Mouse (Mus musculus) forelimb bud, embryonic 11.5 days (tissue): ENCODE measurements at regions not wholly inside any gene's neighbourhood (a gene's known extent, or its start where the extent isn't known, plus 50 kb on each side); places are given as distances from the start of the nearest gene placed in this dataset.

Experiments used
- DNase-seq: peaks from one replicate; pipeline ENCODE4 v3.0.0-alpha.2; 2012; ENCODE audit warnings: low read depth, low spot score

DNA sequence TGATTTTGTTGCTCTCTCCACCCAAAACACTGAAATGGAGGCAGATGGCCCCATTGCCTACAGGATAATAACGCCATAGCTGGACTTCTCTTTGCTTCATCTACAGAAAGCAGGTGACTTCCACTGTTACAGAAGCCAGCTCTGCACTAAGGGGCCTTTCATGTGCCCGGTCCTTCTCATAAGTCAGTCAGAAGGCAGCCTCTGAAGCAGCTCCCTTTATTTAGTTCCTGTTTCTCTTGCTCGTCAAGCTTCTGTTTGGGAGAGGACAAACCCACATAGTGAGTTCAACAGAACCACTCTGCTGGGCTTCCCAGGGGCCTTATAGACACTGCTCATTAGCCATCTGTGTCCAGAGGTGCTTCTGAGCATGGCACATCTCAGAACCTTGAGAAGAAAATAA is 205.1 kb upstream of the Hhip start:
- no peak for DNase-seq

DNA sequence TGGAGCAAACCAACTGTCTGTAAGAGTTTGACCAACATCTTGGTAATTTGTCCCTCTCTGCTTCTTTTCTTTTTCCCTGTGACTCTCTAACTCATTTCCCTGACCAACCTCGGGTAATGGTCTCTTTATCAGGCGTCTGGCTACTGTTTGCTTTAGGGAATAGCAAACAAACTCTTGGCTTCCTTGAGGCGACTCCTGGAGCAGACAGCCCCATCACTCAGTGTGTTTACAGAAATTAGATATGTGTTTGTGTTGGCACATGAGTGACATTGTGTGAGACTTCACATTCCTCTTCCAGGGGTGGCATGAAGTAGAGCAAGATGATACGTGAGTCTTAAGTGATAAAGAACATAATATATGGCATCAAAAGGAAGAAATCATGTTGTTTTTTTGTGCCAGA is 195.7 kb upstream of the Hhip start:
- no peak for DNase-seq

DNA sequence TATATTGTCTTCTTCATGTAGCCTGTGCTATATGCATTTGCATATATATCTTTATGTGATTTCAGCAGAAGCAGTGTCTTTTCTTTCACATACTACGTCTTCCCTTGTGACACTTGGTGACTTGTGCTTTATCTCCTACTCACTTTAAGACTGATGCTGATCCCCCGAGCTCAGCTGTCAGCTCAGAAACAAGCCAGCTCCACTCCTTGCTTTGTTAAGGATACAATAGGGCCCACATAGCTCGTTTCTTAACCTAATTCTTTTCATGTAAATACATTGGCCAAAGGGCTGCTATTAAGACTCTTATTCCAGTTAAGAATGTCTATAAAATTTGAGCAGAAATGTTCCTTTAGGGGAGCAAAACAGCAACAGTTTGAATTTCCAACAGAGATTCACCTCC is 193.8 kb upstream of the Hhip start:
- DNase-seq, result no peak

DNA sequence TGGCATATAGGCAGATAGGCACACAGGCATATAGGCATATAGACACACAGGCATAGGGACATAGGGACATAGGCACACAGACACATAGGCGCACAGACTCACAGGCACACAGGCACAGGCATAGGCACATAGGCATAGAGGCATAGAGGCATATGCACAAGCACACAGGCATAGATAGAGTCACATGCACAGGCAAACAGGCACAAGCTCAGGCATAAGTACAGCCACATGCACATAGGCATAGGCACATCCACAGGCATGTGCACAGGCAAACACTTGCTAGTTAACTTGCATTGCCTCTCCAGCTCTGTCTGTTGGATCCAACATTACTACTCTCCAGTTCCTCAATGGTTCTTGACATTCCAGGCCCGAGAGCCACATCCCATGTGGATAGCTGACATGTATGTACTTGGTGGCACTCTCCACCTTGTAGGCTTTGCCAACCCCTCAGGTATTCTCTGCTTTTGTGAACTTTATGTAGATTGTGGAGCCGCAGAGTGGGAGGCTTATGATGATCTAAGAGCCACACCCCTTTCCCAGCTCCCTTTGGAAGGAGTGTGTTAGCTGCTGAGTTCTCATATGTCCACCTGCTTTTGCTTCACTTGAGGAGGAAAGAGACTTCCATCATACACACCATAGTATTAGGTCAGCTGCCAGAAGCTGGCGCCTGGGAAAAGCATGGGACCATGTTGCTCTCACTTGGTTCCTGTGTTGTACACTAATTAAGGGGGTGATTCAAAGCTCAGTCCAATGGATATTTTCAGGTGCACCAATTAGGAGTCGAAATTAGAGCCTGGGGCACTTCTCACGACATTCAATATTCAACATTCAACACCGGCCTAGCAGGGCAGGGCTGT is 192.7 kb upstream of the Hhip start:
- DNase-seq, result no peak

GRCm38 (mm10) chr8:80249762-80250161 is 192.0 kb upstream of the Hhip start:
- DNase-seq, result no peak

- no peak for DNase-seq
Measured at GRCm38 (mm10) chr8:80239879-80240278, 182.1 kb upstream of the Hhip start.

DNA sequence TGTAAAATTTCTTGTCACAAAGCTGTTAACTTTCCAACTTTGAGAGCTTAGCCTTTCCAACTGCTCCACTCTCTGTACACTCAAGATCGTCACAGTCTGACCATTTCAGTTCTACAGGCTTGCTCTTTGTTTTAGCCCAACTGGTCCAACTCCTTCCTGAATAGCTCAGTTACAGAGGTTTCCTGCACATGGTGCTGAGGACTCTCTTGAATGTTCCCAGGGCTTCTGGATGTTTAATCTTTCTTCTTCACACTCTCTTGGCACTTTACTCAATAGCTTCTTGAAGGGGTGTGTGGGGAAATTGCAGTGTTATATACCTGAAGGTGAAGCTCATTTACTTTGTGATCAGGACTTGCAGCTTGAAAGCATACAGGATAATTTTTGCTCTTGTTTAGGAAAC is 152.6 kb upstream of the Hhip start:
- no peak for DNase-seq

GRCm38 (mm10) chr8:80204678-80205654 is 147.2 kb upstream of the Hhip start:
- peak; percentile 66 for DNase-seq

DNA sequence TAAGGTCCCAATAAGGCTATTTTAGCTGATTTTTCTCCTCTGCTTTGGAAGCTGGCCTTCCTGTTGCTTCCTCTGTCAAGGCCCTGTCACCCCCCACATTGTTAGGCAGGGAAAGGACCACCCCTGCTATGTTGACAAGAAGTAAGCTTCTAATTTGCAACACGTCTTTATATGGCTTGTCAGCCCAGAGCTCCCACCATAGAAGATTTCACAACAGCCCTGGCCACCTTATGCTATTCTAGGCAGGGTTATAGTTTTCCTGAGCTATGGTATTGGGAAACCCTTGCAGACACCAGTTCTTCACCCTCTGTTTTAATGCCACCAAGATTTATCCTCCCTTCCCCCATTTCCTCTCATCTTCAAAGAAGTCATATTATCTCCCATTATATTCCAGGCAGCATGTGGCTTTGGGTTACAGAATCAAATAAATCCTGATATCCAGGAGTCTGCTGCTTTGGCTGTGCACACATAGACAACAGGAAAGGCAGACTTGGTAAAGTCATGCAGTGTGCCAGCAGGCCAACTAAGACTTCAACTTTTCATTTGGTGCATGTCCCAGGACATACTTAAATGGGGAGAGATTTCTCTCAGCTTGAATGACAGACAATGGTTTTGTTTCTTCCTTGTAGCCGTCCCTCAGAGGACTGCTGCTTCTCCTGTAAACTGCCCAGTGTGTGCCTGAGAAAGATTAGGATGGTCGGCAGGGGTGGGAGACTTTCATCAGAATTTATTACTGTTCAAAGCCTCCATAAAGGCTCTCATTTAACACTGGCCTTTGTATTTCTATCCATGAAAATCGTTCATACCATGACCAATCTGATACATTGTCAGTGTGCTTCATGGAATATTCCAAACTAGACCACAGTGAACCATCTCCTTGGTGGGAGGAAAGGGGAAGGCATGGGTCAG is 146.2 kb upstream of the Hhip start:
- no peak for DNase-seq

DNA sequence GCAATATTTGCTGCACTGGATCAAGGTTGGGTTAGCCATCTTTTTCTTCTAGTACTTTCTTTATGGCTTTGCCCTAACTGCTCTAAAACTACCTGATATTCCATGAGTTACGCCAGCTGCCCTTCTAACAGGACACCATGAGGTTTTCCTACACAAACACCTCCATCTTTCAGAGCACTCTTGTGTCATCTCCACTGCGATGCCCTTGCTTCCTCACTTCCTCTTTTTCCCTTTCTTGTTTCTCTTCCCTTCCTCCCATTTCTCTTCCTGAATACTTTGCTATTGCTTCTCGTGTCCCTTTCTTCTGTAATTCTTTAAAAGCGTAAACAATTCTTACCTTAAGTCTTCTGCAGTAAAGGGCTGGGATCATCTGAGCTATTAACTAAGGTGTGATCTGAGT is 139.9 kb upstream of the Hhip start:
- DNase-seq, result no peak

GRCm38 (mm10) chr8:80190510-80190908 is 132.7 kb upstream of the Hhip start:
- no peak for DNase-seq

DNA sequence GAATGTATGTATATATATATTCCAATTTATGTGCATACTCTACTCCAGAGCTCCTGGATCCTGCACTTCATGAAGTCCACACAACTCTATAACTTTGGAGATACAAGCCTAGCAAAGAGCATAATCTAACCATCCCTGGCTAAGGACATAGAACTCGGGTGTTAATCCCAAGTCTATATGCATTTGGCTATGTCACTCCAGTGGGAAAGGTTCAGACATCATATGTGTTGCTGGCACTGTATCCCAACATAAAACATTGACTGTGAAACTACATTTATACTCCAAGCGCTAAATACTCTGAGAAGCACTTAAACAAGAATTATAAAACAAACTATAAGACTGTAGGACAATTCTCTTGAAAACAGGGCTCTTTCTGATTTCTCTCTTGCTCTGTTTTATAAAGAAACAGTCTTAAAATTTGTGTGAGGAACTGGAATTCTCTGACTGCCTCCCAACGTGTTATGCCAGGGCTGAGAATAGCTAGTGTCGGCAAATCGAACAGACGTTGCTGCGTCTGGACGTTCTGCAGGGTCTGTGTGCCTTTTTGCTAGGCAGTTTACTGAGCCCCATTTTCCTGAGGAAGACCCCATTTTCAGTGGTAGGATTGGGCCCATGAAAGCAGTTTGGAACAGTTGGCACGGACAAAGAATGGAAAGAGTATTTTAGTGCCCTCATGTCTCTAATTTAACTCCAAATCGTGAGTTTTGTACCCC is 132.1 kb upstream of the Hhip start:
- DNase-seq, result no peak

DNA sequence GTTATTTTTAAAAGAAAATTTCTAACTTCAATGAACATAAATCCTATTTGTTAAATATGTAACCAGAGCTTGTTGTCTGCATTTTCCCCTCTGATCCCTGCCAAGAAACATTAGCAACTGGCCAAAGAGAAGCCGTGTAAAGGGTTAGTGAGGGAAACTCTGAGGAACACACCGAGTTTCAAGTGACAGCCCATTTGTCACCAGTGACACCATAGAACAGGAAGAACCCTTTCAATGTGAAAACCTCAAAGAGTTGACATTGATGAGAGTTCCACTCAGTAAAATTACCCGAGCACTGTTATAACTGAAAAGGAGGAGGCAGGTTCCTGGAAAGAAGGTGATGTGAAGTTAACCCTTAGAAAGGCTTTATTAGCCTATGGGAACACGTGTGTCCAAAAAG is 127.5 kb upstream of the Hhip start:
- no peak for DNase-seq

- no peak for DNase-seq
Measured at GRCm38 (mm10) chr8:80168688-80169087, 110.9 kb upstream of the Hhip start.

GRCm38 (mm10) chr8:80149458-80150083 is 91.8 kb upstream of the Hhip start:
- peak; percentile 25 for DNase-seq

GRCm38 (mm10) chr8:80147929-80148328 is 90.1 kb upstream of the Hhip start:
- no peak for DNase-seq

GRCm38 (mm10) chr8:80138481-80138880 is 80.7 kb upstream of the Hhip start:
- no peak for DNase-seq

DNA sequence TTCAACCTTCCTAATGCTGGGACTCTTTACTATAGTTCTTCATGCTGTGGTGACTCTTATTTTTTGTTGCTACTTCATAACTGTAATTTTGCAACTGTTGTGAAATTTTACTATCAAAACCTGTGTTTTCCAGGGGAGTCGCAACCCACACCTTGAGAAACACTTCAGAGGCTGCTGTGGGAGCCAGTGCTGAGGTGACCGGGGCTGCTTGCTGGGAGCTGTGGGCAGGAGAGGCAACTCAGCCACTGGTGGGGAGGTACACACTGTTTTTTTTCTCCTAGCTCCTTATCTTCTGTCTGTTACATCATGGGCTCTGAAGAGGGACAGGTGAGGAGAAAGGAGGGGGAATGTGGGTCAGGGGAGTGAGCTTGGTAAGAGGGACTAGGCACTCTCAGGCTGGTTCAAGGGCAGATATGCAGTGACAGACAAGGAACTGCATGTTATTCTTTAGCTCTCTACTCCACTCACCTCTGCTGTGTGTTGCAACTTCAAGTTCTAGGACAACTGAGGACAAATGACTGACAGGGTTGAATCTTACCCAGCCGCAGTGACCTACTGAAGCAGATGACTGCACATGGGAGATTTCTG is 62.7 kb upstream of the Hhip start:
- no peak for DNase-seq

- DNase-seq, result no peak
Measured at GRCm38 (mm10) chr8:80117328-80117727, 59.5 kb upstream of the Hhip start.
